Mouse (Mus musculus) left cerebral cortex, postnatal 4 days (tissue): ENCODE data around the gene Lpo. TPM values are rescaled to one million over a fixed set of nuclear protein-coding genes. Genes with fewer than 3 reads are reported as not detected.
"Not testable (repeated sequence)": the region's sequence is repeated elsewhere in the genome, so short reads cannot be mapped to it uniquely, and the experiment has no call there.

Experiments used
- DNase-seq: peaks from one replicate; pipeline ENCODE4 v3.0.0-alpha.2; 2022
- intact Hi-C: fragments of 180-260 bp; cut with DNase I; formaldehyde crosslinking; loops from one replicate; pipeline ENCODE4 v1.15.1; 2025
- total RNA-seq, 2 experiments: library from RNA; stranded (reverse); gene quantifications; 2 replicates each; pipeline ENCODE4 v1.2.3; 2021

The Lpo gene
- total RNA-seq = 1 to 10 TPM in 1 of 2 experiments, under 1 TPM in 1; 0.30 to 1.0 TPM

DNA sequence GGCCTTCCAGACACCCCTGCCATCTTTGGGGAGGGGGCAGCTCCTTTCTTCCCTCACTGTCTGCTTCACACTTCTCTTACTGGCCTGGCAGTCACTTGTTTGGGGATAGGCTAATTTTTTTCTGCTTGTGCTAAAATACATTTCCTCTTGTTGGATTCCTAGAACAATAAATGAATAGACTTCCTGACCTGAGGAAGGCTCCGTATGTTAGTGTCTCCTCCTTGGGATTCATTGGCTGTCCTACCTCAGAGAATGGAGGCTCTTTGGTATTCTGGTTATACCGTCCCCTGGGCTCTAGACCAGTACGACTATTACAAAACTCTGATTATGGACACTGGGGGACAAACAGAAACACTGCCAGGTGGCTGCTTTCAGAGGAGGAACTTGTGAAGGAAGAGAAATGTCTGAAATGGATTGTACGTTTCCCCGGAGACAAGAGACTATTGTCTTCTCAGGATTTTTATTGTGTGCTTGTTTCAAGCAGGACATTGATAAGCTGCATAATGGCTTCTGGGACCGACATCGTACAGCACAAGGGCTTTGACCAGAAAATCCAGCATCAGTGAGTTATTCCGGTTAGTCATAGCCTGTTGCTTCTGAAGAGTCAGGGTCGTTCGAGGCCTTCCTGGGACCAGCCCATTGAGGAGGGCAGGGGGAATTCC, at the start of gene Lpo:
Gene Lpo, minus strand, starts transcription at position 51 of the 662 bp plus-strand sequence.
- intact Hi-C loops = no loop called here
- DNase-seq = no peak

DNA sequence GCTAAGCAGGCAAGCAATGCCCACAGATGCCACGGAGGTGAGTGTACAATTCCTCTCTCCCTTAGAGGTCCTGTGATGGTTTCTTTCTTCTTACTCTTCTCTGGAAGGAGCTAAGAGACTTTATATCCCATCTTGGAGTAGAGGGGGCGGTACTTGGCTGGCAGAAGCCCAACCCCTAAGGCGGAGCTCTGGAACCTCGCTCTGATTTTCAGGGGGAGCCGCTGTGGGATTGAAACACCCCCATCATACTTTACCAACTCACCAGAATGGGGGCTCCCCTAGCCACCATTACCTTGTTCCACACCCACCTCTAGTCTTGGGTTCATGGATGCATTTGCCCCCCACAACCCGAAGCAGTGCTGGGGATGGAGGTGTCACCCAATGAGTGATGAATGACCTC, 47.3 kb upstream of the Lpo start, which contains the start of gene Epx:
Gene Epx, minus strand, starts transcription at position 101 of the 400 bp plus-strand sequence.
- intact Hi-C loops = no loop called here
- no peak for DNase-seq

DNA sequence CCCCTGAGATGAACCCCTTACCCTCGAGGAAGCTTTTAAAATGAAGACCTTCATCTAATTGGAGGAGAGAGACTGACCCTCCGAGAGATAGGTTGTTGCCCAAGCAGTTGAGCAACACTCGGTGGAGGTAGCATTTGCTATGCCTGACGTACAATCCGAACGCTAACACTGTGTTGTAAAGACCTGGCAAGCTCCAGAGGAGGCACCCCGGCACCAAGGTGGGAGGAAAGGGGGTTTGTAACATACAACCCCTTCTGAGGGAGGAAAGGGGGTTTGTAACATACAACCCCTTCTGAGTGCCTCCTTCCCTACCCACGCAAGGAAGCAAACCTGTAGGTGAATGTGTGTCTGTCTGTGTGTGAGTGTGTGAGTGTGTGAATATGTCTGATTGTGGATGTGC, 43.7 kb upstream of the Lpo start:
- intact Hi-C loops = no loop called here

DNA sequence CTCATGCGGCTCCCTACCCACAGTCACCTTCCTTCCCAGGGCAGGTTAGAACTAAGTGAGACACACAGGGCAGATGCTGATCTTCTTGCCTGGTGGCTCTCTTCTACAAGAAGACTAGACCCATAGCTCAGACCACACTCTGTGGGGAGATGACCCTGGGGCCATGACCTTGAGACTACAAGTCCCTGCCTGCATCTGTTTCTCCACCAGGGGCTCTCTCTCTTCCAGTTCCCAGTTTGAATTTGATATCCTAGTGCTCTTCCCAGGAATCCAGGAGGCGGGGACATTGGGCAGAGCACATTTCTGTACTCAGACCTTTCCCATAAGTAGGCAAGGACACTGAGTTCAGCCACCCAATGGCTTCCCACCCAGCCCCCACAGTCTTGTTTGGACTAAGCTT, 42.0 kb upstream of the Lpo start:
- intact Hi-C loops = no loop called here
- DNase-seq = no peak

More for the DNA sequence above, 43.7 kb upstream of the Lpo start:
- DNase-seq = no peak

DNA sequence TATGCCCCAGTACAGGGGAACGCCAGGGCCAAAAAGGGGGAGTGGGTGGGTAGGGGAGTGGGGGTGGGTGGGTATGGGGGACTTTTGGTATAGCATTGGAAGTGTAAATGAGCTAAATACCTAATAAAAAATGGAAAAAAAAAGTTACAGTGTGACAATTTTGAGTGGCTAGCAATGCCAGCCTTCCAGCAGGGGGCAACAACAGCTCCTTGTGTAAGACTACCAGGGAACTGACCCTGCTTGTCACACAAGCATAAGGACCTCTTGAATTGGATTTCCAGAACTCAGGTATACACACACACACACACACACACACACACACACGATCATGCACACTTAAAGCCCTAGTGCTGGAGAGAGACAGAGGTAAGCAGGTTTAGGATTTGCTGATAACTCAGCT, 38.8 kb upstream of the Lpo start:
- DNase-seq = peak; percentile 36
- intact Hi-C loops = not testable (repeated sequence)

DNA sequence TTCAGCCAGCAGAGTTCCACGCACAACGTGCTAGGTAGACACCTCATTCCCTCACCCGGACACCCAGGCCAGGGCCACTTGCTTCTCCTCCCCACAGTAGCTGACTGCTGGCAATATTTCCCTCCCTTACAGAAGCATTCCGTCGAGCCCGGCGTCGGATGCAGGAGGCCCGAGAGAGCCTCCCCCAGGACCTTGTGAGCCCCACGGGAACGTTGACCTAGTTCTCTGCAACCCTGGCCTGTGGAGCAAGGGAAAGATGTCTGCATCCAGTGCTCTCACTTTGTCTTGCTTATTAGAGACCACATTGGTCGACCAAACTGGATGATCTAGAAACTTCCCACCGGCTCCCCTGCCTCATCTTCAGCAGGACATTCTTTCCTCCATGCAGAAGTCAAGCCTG, 34.7 kb upstream of the Lpo start:
- no peak for DNase-seq
- intact Hi-C loops = no loop called here

DNA sequence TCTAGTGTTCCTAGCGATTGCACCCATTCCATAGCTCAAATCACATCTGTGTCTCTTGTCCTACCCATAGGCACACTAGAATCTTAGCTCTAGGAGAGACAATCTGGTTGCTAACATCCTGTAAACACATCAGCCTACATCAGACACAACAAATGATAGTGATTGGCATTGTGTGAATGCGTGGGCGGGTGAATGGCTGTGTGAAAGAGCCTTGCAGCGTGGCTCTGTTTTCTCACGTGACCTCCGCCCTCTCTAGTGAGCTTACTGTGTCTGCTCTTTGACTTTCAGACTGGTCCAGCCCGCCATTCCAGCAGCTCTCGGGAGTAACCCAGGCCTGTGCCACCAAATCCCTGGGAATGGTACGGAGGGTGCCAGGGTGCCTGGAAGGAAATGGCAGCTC, 32.3 kb upstream of the Lpo start:
- intact Hi-C loops = no loop called here
- DNase-seq = no peak

DNA sequence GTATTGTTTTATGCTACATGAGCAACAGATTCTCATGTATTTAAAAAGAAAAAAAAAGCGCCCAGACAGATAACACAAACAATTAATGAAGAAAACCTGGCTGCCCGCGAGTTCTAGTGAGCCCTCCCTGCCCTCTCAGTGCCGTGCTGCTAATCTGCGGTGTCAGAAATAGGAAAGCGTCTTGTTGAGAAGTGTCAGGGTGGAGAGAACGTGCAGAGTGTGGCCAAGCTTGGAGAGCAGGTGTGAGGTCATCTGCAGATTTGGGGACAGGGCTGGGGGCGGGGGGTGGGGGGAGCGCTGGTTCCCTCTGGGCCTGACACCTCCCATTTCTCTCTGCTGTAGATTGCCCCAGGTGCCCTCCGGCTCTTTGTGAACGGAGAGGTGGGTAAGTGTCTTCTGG, 31.2 kb upstream of the Lpo start:
- no peak for DNase-seq
- intact Hi-C loops = no loop called here

DNA sequence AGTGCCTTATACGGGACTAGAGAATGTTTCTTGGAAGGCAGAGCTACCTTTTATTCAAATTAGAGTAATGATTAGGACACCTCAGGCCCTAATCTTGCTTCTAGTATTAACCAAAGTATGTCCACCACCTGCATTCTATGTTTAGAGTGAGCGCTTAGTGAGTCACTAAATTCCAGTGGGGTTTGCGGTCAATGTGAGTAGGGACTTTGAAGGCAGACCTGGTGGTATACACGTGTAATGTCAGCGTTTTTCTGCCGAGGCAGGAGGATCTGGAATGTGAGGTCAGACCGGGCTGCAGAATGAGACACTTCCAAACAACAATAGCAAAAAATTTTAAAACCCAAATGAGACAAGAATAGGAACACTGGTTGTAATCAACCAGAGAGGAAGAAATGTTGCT, 26.5 kb upstream of the Lpo start:
- DNase-seq = no peak
- intact Hi-C loops = no loop called here

DNA sequence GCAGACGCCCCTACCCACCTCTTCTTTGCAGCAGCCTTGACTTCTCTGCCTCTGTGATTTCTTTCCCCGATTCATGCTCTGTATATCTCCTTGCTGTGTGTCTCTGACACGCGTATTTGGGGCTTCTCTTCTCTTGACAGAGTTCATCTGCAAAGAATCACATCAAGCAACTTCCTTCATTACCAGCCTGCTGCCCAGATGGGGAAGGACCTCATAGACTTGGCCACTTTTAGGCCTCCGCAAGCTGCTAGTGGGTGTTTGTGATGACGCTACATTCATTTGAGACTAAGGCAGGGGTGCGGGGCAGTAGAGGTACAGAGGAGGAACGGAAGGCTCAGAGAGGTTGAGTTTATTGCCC, 25.5 kb upstream of the Lpo start:
- intact Hi-C loops = no loop called here
- DNase-seq = no peak

DNA sequence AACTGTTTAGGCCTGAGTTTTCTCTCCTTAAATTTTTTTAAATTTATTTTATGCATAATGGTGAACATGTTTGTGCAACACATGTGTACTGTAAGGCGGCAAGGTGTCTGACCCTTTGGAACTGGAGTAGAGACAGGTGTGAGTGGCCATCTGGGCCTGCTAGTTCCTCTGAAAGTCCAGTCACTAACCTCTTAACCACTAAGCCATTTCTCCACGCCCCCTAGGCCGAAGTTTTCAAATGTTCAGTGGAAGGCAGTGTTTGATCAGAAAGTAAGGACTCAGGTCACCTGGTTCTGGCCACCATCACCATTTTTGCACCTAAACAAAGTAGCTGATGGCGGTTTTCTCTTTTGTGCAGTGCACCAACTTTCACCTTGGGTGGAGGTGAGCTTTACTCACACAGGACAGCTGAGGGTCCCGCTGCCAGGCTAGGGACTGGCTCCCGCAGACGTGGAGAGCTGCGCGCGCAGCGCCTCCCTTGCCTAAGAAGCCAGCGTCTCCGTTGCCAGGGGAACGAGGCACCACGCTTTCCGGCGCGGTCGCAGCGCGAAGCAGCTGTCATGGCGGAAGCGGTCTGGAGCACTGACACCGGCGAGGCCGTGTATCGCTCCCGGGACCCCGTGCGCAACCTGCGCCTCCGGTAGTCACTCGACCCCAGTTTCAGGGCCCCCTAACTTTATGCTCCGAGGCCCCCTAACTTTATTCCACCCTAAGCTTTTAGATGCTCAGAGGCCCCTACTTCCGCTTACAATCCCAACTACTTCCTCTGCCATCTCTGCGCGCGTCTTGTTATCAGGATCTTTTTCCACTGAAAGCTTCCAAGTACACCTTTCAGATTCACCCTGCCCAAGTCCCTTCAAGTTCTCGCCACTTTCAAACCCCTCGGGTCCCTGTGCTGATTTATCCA, 24.9 kb upstream of the Lpo start, which contains the start of gene Mks1:
Gene Mks1, plus strand, starts transcription at position 526 of the 907 bp plus-strand sequence.
- intact Hi-C loops = no loop called here
- DNase-seq = peak; percentile 92

DNA sequence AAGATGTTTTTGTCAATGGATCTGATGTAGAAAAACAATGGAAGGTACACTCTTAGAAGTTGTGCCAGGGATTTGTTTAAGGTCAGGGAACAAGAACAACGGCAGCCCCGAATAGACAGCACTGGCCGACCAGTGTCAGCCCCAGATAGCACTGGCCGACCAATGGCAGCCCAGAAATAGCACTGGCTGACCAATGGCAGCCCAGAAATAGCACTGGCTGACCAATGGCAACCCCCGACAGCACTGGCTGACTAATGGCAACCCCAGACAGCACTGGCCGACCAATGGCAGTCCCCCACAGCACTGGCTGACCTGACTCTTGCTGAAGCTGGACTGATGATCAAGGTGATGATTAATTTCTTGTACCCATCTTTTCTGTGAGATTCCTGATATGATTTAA, 19.8 kb upstream of the Lpo start:
- intact Hi-C loops = no loop called here

DNA sequence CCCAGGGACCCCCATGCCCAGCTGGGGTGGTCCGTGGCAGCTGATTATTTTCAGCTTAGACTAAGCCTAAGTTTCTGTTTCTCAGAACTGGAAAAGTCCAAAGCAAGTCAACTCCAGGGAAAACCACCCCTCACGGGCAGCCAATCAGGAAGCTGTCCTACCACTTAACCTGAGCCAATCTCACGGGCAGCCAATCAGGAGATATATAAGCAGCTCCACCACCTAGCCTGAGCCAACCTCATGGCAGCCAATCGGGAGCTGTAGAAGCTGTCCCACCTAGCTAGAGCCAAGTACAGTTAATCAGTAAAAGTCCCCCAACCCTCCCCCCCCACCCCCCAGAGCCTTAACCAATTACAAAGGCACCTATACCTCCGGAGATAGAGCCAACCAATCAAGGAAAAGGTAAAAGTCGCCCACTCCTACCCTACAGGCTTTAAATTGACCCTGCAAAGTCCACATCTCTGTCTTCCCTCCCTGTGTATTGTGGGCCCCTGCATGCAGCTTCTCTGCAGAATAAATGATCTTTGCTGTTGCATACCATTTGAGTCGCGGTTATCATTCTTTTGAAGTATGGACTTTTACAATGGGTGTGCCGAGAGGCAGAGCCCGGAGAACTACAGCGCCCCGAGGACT, 19.0 kb upstream of the Lpo start:
- intact Hi-C loops = no loop called here
- no peak for DNase-seq

More for the DNA sequence above, 19.8 kb upstream of the Lpo start:
- DNase-seq = no peak

DNA sequence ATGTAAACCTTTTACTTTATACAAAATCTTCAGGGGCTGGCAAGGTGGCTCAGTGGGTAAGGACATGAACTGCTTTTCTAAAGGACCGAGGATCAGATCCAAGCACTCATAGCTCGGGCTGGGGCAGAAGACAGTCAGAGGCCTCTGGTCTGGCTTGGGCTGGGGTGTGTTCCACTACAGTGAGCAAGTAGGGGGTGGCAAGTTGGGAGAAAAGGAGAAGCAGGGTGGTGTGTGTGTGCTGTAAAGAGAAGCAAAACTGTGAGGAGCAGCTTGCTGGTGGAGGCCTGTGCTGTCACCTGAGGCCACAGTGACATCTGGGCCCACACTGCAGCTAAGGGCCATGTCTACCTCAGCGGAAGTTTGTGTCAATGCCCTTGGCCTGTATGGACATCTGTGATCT, 13.3 kb upstream of the Lpo start:
- DNase-seq = no peak
- intact Hi-C loops = no loop called here

DNA sequence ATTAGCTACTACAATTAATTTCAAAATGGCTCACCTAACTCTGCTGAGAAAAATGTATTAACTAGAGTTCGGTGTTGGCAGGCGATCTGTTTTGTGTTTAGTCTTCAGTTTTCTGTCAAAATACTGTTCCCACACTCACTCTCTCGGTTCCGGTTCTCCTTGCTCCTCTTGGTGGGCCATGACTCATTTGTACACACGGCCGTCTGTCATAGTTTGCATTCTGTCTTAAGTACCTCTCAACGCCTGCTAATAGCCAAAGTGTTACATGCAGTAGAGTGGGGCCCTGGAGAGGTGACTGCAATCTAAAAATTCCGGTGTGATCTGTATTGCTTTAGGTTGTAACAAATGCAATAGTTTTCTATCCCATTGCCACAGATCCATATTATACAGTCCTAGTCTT, 12.6 kb upstream of the Lpo start:
- no peak for DNase-seq
- intact Hi-C loops = no loop called here

DNA sequence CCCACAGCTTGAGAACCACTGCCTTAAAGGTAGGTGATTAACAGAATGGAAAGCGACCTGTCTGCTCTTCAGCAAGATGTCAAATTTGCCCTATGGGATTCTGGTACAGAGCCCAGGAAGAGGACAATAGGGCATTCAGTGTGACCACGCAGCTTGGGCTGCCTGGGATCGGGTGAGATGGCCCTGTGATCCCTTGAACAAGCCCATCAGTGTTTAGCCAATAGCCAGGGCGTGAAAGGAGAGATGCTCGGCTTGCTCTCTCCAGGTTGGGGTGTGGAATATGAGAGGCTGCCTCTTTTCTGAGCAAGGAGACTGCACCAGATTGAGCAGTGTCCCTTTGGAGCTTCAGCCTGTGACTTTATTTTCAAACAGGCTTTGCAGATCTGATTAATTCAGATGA, 6.6 kb downstream of the Lpo start:
- DNase-seq = no peak
- intact Hi-C loops = no loop called here

DNA sequence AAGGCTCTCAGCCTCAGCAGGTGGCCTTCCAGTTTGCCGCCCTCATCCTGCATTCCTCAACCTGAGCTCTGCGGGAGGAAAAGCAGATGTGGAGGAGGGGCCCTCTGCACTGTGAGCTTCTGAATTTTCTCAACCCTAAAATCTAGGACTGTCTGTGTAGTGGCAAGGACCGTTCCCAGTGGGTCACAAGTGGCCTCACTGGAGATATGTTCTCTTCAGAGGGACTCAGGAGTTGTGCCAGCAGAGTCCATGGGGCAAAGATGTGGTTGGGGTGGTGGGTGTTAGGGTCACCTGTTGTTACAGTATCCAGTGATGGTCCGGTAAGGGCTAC, 10.7 kb downstream of the Lpo start:
- intact Hi-C loops = no loop called here
- DNase-seq = no peak

DNA sequence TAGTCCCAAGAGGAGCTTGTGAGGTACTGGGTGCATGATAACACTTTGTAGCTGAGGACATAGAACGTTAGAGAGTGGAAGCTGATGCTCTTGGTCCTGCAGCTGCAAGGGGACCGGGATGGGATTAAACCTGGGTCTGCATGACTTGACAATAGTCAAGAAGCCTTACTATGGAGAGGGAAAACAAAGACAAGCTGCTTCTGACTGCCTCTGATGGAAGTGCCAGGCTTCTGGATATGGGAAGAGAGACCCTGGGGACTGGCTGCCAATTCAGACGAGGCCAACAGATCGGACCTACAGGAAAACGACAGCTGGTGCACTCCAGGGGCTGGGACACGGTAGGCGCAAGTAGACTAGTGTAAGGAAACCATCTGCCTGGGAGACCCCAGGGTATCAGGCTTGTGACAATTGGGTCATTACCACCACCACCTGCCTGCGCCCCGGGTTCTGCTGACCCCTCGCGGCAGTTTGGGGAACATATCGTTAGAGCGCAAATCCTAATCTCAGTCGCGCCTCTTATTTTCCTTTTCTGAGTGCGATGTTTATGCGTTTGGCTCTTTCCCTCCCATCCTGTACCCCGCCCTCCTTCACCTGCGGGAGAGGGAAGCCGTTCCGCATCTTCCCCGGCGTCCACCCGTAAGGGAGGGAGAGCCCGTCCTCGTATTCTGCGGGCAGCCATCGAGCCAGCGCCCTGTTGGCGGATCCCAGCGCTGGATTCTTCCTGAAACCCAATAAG, 11.2 kb downstream of the Lpo start:
- intact Hi-C loops = no loop called here
- DNase-seq = peak; percentile 95

DNA sequence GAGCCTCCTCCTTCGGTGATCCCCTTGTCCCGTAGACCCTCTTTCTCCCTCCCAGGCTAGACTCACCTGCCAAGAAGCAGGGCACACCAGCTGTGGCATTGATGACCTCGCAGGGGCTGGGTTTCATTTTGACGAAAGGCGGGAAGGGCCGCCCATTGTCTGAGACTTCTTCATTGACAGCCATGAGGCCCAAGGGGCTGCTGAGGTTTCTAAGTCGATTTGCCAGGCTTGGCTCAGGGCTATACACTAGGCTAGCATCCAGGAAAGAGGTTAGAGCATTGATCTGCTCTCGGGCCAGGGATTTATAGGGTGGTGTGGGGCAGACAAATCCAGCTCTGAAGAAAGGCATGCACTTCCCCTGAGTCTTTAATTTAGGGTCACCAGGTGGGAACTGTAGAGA, 13.3 kb downstream of the Lpo start:
- DNase-seq = peak; percentile 50
- intact Hi-C loops = no loop called here

DNA sequence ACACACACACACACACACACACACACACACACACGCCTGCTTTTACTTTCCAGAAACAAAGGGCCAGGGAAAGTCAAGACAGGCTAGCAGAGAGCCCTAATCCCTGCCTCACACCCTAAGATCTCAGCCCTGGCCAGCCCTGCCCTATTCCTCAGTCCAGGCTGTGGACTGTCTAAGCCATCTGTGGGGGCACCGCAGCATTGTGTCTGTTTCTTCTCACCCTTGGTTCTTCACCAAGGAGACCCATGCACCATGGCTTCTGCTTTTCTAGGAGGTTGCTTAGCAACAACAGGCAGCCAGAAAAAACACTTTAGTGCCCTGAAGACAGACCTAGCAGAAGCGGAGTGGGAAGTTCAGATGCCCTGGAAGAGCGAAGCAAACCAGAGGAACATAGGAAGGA, 16.7 kb downstream of the Lpo start:
- intact Hi-C loops = no loop called here
- no peak for DNase-seq

DNA sequence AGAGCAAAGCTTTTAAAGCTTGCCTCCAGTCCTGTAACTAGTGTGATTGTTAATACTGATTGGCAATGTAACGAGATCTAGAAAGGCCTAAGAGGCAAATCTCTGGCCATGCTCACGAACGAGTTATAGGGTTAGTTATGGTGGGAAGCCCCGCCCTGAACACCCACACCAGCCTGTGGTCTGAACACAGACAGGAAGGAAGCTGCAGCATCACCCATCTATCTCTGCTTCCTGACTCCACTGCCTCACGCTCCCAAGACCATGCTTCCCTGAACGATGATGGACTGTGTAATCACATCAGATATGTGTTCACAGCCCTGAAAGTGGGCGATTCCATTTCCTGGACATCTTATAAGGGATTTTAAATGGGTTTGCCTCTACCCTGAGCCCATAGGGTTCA, 19.9 kb downstream of the Lpo start:
- intact Hi-C loops = no loop called here
- DNase-seq = no peak
